Mouse (Mus musculus) heart, embryonic 16.5 days (tissue): Measurements from ENCODE around the gene Tkfc. TPM values are rescaled to one million over a fixed set of nuclear protein-coding genes. Genes with fewer than 3 reads are reported as not detected.
A peak's percentile ranks its signal among the peaks of the same experiment; 100 is the strongest.

Experiments used
- ATAC-seq: fragments of 200-750 bp; cut with Nextera tagmentation; replicated peaks from 2 replicates; pipeline ENCODE4 v1.8.0; 2017; ENCODE audit warnings: moderate number of reproducible peaks; ENCODE audit not compliant: insufficient read depth, low FRiP score; ENCODE audit errors: extremely low read depth
- H3K27ac ChIP-seq: fragments of 300-500 bp; sonication (generic); 2 replicates; pipeline ENCODE4 v1.5.1; 2014; ENCODE audit warnings: mild to moderate bottlenecking, low read length, control low read depth, moderate library complexity
- H3K27me3 ChIP-seq: fragments of 300-500 bp; sonication (generic); 2 replicates; pipeline ENCODE4 v1.6.1; 2014; ENCODE audit warnings: low read length, mixed read lengths; ENCODE audit not compliant: control insufficient read depth, insufficient read depth
- H3K36me3 ChIP-seq: fragments of 300-500 bp; sonication (generic); 2 replicates; pipeline ENCODE4 v1.6.1; 2014; ENCODE audit not compliant: control insufficient read depth, insufficient read depth
- H3K4me1 ChIP-seq: fragments of 300-500 bp; sonication (generic); 2 replicates; pipeline ENCODE4 v1.6.1; 2014; ENCODE audit warnings: low read length, mixed read lengths; ENCODE audit not compliant: control insufficient read depth, insufficient read depth
- H3K4me2 ChIP-seq: fragments of 300-500 bp; sonication (generic); 2 replicates; pipeline ENCODE4 v1.6.1; 2014; ENCODE audit warnings: low read depth, mild to moderate bottlenecking, control low read depth, low read length
- H3K4me3 ChIP-seq: fragments of 300-500 bp; sonication (generic); 2 replicates; pipeline ENCODE4 v1.5.1; 2014; ENCODE audit warnings: mild to moderate bottlenecking, control low read depth, low read length
- H3K9ac ChIP-seq: fragments of 300-500 bp; sonication (generic); 2 replicates; pipeline ENCODE4 v1.6.1; 2014; ENCODE audit warnings: low read length, control low read depth
- H3K9me3 ChIP-seq: fragments of 300-500 bp; sonication (generic); replicated peaks from 2 replicates; pipeline ENCODE4 v1.6.1; 2016; ENCODE audit warnings: low read length; ENCODE audit not compliant: control insufficient read depth
- WGBS: fragments of 180-500 bp; shearing (Covaris S2); extraction: QIAGEN DNeasy Blood & Tissue Kit; methylation state at CpG from one replicate; pipeline ENCODE4 v1.1.7; 2014; 5-methylcytosine and 5-hydroxymethylcytosine counted together
- polyA plus RNA-seq: library from polyadenylated mRNA; unstranded; fragments of >200 nt; fragmentation: Nextera tagmentation; extraction: Ambion mirVana; gene quantifications from 2 replicates; pipeline ENCODE4 v1.2.1, GENCODE M21; 2015

The Tkfc gene
- polyA plus RNA-seq, 1 experiment from 2014 or later, result 11.4 TPM

- no peak overlapping the region for H3K9ac ChIP-seq
- peaks cover 6% of the 10 kb centered on the region for H3K36me3 ChIP-seq
- H3K9me3 ChIP-seq, result no peaks in the 10 kb centered on the region
- no peaks in the 10 kb centered on the region for H3K4me1 ChIP-seq
- 88% methylated on average over 6 of the region's 6 CpGs for WGBS
- no peak for ATAC-seq
- no peak overlapping the region for H3K4me2 ChIP-seq
- no peak overlapping the region for H3K27ac ChIP-seq
- no peak overlapping the region for H3K4me3 ChIP-seq
- no peaks in the 10 kb centered on the region for H3K27me3 ChIP-seq
These were observed 13.6 kb downstream of the Tkfc start for GRCm38 (mm10) chr19:10591659-10592377.

- 70% methylated on average over 3 of the region's 3 CpGs for WGBS
- ATAC-seq, result no peak
- H3K4me2 ChIP-seq, result no peak overlapping the region
- H3K4me3 ChIP-seq, result no peak overlapping the region
- H3K36me3 ChIP-seq, result peaks cover 6% of the 10 kb centered on the region
- H3K27ac ChIP-seq, result no peak overlapping the region
- H3K9ac ChIP-seq, result no peak overlapping the region
- no peaks in the 10 kb centered on the region for H3K27me3 ChIP-seq
- no peaks in the 10 kb centered on the region for H3K4me1 ChIP-seq
- no peaks in the 10 kb centered on the region for H3K9me3 ChIP-seq
These were observed 15.2 kb downstream of the Tkfc start for GRCm38 (mm10) chr19:10590301-10590700.

GRCm38 (mm10) chr19:10589127-10589857, 16.2 kb downstream of the Tkfc start:
- no peaks in the 10 kb centered on the region for H3K27me3 ChIP-seq
- peaks cover 8% of the 10 kb centered on the region for H3K36me3 ChIP-seq
- no peak overlapping the region for H3K4me2 ChIP-seq
- no peak overlapping the region for H3K9ac ChIP-seq
- H3K9me3 ChIP-seq, result no peaks in the 10 kb centered on the region
- H3K27ac ChIP-seq, result no peak overlapping the region
- H3K4me1 ChIP-seq, result no peaks in the 10 kb centered on the region
- ATAC-seq, result no peak
- H3K4me3 ChIP-seq, result no peak overlapping the region
- 63% methylated on average over 5 of the region's 5 CpGs for WGBS

- 84% methylated on average over 8 of the region's 8 CpGs for WGBS
These were observed 18.2 kb downstream of the Tkfc start for GRCm38 (mm10) chr19:10587231-10587630.

GRCm38 (mm10) chr19:10585112-10585511, 20.3 kb downstream of the Tkfc start:
- Histone ChIP-seq H3K27ac (no peak overlapping the region), H3K9me3 (no peaks in the 10 kb centered on the region), H3K4me1 (no peaks in the 10 kb centered on the region; the same call in 1 of the 2 replicates), H3K36me3 (peaks cover 6% of the 10 kb centered on the region), H3K4me3 (no peak overlapping the region), H3K9ac (no peak overlapping the region), H3K4me2 (no peak overlapping the region), H3K27me3 (no peaks in the 10 kb centered on the region)
- WGBS, result 87% methylated on average over 8 of the region's 8 CpGs
- ATAC-seq, result no peak

More at GRCm38 (mm10) chr19:10587231-10587630, 18.2 kb downstream of the Tkfc start:
- no peak overlapping the region for H3K9ac ChIP-seq
- no peak overlapping the region for H3K4me2 ChIP-seq
- peaks cover 8% of the 10 kb centered on the region for H3K36me3 ChIP-seq
- ATAC-seq, result no peak
- no peak overlapping the region for H3K27ac ChIP-seq
- H3K4me3 ChIP-seq, result no peak overlapping the region
- no peaks in the 10 kb centered on the region for H3K27me3 ChIP-seq
- no peaks in the 10 kb centered on the region; the same call in 1 of the 2 replicates for H3K4me1 ChIP-seq
- H3K9me3 ChIP-seq, result no peaks in the 10 kb centered on the region

- WGBS, result 37% methylated on average over 7 of the region's 7 CpGs
- Histone ChIP-seq H3K36me3 (peaks cover 4% of the 10 kb centered on the region), H3K27ac (no peak overlapping the region), H3K4me2 (peak overlapping the region; percentile 23; the same call in 1 of the 2 replicates), H3K4me1 (no peaks in the 10 kb centered on the region; the same call in 1 of the 2 replicates), H3K4me3 (no peak overlapping the region), H3K9ac (no peak overlapping the region), H3K9me3 (no peaks in the 10 kb centered on the region), H3K27me3 (no peaks in the 10 kb centered on the region)
- ATAC-seq, result no peak
These were observed 21.8 kb downstream of the Tkfc start for GRCm38 (mm10) chr19:10583550-10584146.

- Histone ChIP-seq H3K4me1 (peaks cover 5% of the 10 kb centered on the region), H3K9me3 (no peaks in the 10 kb centered on the region), H3K9ac (no peak overlapping the region), H3K27me3 (no peaks in the 10 kb centered on the region), H3K27ac (no peak overlapping the region), H3K4me2 (no peak overlapping the region), H3K36me3 (0 out of 2 replicates have a peak, but pooled peaks cover 2% of the 10 kb centered on the region), H3K4me3 (no peak overlapping the region)
- no peak for ATAC-seq
- whole genome bisulfite sequencing, result 77% methylated on average over 6 of the region's 6 CpGs
These were observed 23.5 kb downstream of the Tkfc start for GRCm38 (mm10) chr19:10581984-10582383.

- no peaks in the 10 kb centered on the region for H3K9me3 ChIP-seq
- no peak overlapping the region for H3K4me2 ChIP-seq
- no peak overlapping the region for H3K9ac ChIP-seq
- H3K27me3 ChIP-seq, result no peaks in the 10 kb centered on the region
- peaks cover 10% of the 10 kb centered on the region for H3K4me1 ChIP-seq
- H3K36me3 ChIP-seq, result 0 out of 2 replicates have a peak, but pooled peaks cover 2% of the 10 kb centered on the region
- H3K4me3 ChIP-seq, result no peak overlapping the region
- H3K27ac ChIP-seq, result no peak overlapping the region
- 81% methylated on average over 3 of the region's 3 CpGs for WGBS
- ATAC-seq, result no peak
These were observed 24.7 kb downstream of the Tkfc start for GRCm38 (mm10) chr19:10580761-10581160.

- Histone ChIP-seq H3K4me2 (no peak overlapping the region), H3K9ac (no peak overlapping the region), H3K27me3 (no peaks in the 10 kb centered on the region), H3K4me3 (no peak overlapping the region), H3K9me3 (no peaks in the 10 kb centered on the region), H3K4me1 (peaks cover 10% of the 10 kb centered on the region), H3K27ac (no peak overlapping the region), H3K36me3 (peaks cover 1% of the 10 kb centered on the region; the same call in 1 of the 2 replicates)
- 73% methylated on average over 3 of the region's 3 CpGs for WGBS
- no peak for ATAC-seq
These were observed 25.4 kb downstream of the Tkfc start for GRCm38 (mm10) chr19:10580102-10580501.
